Mouse (Mus musculus): ENCODE measurements around the gene Akap7.

The Akap7 gene

DNA sequence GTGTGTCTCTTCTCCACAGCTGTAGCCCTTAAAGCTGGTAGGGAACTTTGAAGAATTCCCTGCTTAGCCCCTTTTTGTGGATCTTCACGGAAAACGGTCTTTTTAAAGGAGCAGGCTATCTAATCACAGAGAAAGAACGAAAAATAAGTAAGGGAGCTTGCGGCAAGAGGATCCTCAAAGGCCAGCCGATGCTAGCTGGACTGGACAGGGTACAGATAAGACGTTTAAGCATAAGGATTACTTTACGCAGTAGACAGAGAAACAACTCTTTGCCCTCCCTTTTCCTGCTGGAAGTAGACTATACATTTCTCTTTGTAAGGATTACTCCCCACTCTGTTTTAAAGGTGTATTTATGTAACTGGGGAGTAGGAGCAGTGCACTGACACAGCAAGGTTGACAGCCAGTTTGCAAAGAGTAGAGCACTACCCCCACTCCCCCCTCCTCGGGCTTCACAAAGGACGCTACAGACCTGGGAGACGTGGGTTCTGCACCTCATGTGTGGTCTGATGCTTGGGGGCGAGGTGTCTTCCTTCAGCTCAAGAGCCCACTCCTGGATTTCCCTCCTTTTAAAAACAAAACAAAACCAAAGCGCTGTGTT, 9.9 kb downstream of the Akap7 start:
- no peak for DNase-seq (ENCODE audit: low read depth, low spot score)

DNA sequence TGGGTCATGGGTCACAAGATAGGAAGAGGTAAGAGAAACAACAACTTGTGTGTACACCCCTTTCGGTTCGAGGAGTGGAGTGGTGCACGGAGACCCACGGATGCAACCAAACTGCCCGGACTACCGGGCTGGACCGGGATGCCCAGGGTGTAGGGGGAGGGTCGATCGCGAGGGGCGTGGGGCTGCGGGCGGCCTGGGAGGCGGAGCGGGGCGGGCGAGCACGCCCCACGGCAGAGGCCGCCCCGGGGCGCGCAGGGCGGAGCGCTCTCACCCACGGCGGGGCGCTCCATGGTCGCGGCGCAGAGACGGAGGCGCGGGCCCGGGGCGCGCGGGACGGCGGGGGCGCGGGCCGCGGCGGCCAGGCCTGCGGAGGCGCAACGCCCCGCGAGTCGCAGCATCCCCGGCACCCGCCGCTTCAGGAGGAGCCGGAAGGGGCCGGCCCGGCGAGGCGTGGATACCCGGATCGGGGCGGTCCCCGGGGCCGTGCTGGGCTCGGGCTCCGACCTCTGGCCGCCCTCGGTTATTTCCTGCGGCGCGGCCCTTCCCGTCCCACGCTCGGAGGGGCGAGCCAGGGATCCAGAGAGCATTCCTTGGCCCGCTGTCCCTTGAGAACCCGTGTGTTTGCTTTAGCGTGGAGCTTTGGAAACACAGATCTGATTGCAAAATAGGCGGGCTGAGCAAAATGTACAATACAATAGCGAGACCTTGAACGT, 10.9 kb downstream of the Akap7 start:
- peak; percentile 51 for DNase-seq (ENCODE audit: low read depth, low spot score)

DNA sequence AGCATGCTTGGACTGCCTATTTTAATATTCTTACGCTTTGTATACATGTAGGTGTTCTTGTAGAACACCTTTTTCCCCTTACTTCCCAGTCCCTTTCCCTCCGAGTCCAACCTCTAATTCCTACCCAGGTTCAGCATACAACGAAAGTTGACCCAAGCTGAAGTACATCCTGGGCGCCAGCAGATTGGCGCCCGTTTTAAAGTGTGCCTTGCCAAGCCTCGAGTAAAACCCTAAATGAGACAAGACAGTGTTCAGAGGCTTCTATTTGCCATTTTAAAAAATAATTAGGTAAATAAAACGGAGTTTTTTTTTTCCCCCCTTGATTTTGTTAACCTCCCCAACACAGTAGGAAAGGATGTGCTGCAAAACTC, 11.4 kb downstream of the Akap7 start:
- DNase-seq (ENCODE audit: low read depth, low spot score) = no peak

GRCm38 (mm10) chr10:25295836-25296235, 11.8 kb downstream of the Akap7 start:
- DNase-seq (ENCODE audit: low read depth, low spot score) = no peak

DNA sequence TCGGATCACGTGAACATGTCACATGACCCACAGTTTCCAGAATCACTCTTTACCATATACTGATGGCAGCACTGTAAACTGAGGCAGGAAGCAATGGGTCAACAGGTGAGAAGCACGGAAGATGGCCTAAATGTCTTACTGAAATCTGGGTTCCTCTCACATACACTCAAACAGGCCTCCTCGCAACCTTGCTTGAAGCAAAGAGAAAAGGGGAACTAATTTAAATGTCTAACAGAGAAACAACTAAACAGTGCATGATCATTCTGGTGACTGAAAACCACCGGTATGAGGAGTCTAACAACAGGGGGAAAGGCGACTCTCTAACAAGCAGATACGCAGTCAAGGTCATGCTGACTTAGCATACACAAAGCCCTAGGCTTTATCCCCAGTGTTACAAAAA, 12.7 kb downstream of the Akap7 start:
- DNase-seq (ENCODE audit: low read depth, low spot score) = no peak

- no peak for DNase-seq (ENCODE audit: low read depth, low spot score)
These were observed 13.9 kb downstream of the Akap7 start for GRCm38 (mm10) chr10:25293796-25294195.

DNA sequence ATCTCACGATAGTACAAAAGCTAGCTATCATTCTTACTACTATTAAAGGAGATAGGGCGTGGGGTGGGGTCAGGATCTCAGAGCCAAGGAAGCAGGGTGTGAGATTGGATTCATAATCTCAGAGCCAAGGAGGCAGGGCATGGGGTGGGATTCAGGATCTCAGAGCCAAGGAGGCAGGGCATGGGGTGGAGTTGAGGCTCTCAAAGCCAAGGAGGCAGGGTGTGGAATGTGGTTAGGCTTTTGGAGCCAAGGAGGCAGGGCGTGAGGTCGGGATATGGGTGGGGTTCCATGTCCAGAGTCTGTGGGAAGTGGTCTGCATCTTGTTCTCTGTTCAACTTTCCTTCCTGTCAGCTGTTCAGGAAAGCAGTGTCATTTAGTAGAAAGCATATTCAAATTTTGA, 16.6 kb downstream of the Akap7 start:
- DNase-seq (ENCODE audit: low read depth, low spot score) = no peak

GRCm38 (mm10) chr10:25285100-25285811, 22.4 kb downstream of the Akap7 start:
- DNase-seq (ENCODE audit: low read depth, low spot score) = no peak

GRCm38 (mm10) chr10:25284427-25285099, 23.1 kb downstream of the Akap7 start:
- DNase-seq (ENCODE audit: low read depth, low spot score) = no peak

DNA sequence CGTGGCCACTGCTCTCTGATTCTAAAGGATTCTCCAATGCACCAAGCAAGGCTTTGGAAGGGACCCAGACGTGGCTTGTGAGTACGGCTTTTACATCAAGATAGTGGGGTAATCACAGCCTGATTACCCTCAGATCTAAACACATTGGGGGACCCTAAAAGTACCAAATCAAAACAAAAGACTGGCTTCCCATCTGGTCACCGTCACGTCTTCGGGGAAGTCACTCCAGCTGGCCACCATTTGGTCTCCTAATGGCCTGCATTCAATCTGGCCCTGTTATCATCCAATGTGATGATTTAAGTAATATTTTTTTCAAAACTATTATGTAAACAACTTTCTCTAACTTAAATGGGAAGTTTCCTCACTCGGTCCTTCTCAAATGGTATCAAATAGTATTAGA, 24.3 kb downstream of the Akap7 start:
- no peak for DNase-seq (ENCODE audit: low read depth, low spot score)

- no peak for DNase-seq (ENCODE audit: low read depth, low spot score)
These were observed 27.5 kb downstream of the Akap7 start for GRCm38 (mm10) chr10:25280141-25280540.

- DNase-seq (ENCODE audit: low read depth, low spot score) = no peak
These were observed 28.3 kb downstream of the Akap7 start for GRCm38 (mm10) chr10:25279406-25279805.

GRCm38 (mm10) chr10:25275492-25275891, 32.2 kb downstream of the Akap7 start:
- no peak for DNase-seq (ENCODE audit: low read depth, low spot score)

DNA sequence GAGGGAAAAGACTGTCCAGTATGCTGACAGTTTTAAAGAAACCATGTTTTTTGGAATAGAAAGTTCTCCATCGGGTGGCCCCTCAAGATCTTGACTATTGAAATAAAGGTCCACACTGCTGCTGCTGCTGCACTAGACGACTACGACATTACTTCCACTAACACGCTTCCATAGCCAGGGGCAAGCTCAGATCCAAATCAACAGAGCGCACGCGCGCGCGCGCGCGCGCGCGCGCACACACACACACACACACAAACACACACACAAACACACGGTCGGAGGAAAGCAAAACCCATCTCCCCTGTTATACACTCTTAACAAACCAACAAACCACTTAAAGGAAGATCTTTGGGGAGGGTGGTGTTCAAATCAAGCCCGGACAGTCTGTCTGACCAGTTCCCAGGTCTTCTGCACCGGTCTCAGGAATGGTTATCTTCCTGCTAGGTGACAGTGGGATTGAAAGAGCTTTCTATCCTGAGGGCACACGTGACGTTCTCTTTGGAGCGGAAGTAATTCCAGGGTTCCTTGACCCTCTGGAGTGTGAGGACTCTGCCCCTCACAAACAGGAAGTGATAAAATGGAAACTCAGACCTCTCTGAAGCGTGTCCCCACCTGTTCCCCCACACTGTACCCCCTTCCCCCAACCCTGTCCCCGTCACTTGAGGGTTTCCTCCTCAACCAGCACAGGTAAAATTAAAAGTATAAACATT, 32.9 kb downstream of the Akap7 start:
- DNase-seq (ENCODE audit: low read depth, low spot score) = no peak

- DNase-seq (ENCODE audit: low read depth, low spot score) = no peak
These were observed 33.9 kb downstream of the Akap7 start for GRCm38 (mm10) chr10:25273731-25274130.

- DNase-seq (ENCODE audit: low read depth, low spot score) = no peak
These were observed 35.9 kb downstream of the Akap7 start for GRCm38 (mm10) chr10:25271756-25272155.

DNA sequence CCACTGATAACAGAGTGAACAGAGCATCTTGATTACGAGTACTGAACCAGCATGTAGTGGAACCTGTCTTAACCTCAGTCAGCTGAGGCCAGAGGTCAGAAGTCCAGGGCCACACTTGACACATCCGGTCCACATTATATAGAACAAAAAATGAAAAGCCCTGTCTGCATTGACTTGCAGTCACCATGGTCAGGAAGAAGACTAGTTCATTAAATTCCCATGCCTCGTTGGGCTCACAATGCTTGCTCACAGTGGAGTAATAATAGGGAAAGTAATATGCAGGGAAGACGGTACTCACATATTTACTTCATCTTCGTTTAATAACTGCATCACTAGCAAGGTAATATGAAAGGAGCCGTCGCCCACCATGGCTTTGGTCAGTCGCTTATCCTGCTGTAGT, 36.5 kb downstream of the Akap7 start:
- no peak for DNase-seq (ENCODE audit: low read depth, low spot score)

GRCm38 (mm10) chr10:25268476-25269351, 39.0 kb downstream of the Akap7 start:
- peak; percentile 43 for DNase-seq (ENCODE audit: low read depth, low spot score)

GRCm38 (mm10) chr10:25261176-25261575, 46.5 kb downstream of the Akap7 start:
- DNase-seq (ENCODE audit: low read depth, low spot score) = no peak

DNA sequence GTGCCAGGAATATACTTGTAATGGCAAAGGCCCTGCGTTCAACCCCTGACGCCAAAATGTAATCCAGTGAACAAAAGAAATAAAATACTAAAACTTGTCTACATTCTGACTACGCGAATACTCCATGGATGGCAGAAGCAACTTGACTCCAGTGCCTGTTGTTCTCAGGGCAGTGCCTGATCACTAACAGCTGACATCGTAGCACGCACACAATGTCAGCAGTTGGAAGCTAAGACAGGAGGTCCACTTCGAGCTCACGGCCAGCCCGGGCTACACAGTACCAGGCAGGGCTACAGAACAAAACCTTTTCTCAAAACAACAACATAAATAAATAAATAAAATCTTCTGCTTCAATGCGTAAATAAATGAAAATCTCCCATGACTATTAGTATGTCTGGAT, 46.9 kb downstream of the Akap7 start:
- no peak for DNase-seq (ENCODE audit: low read depth, low spot score)

- no peak for DNase-seq (ENCODE audit: low read depth, low spot score)
These were observed 49.5 kb downstream of the Akap7 start for GRCm38 (mm10) chr10:25258171-25258570.
